In genomic region chr11:26972533-26973081, GRCm38 (mm10) we compare ENCODE assay signal across 21 mouse cellular contexts.
DNase-seq lines count a peak whose midpoint lies in the region; ATAC-seq and TF ChIP-seq lines count a peak whose summit lies in the region.
"Had no signal": no experiment of that assay in that cellular context is flagged by ENCODE, and none has a peak within 500 bp of the region (broad histone marks: within the 10 kb centered on the region; RNA-seq: fewer than 3 reads in every experiment).

No protein-coding gene starts in this region.

- H3K4me2 ChIP-seq in hindbrain, postnatal 0 days (ENCODE audit: low read depth, low read length), result no peak overlapping the region
- H3K4me2 ChIP-seq in hindbrain, embryonic 11.5 days (replicated peaks; ENCODE audit: low read depth, low read length), result no peak overlapping the region
- no peak overlapping the region for H3K4me2 ChIP-seq in midbrain, postnatal 0 days (ENCODE audit: low read depth, low read length, poor library complexity, severe bottlenecking)
- H3K4me2 ChIP-seq: limb, embryonic 13.5 days; liver, embryonic 12.5 days had no signal

- WGBS in hindbrain, postnatal 0 days, result 64% methylated on average over 8 of the region's 8 CpGs
- WGBS in hindbrain, embryonic 11.5 days, result 77% methylated on average over 8 of the region's 8 CpGs
- 66% methylated on average over 8 of the region's 8 CpGs for WGBS in midbrain, postnatal 0 days
- 89% methylated on average over 8 of the region's 8 CpGs for WGBS in midbrain, embryonic 10.5 days

- no peaks in the 10 kb centered on the region for H3K36me3 ChIP-seq in hindbrain, postnatal 0 days (ENCODE audit: insufficient read depth, low read length)
- H3K36me3 ChIP-seq in hindbrain, embryonic 11.5 days (ENCODE audit: control insufficient read depth, insufficient read depth, low read length), result no peaks in the 10 kb centered on the region
- no peaks in the 10 kb centered on the region for H3K36me3 ChIP-seq in midbrain, postnatal 0 days (ENCODE audit: insufficient read depth, low read length)
- H3K36me3 ChIP-seq in midbrain, embryonic 10.5 days, result no peaks in the 10 kb centered on the region
- H3K36me3 ChIP-seq: embryonic facial prominence, embryonic 10.5 days; heart, embryonic 10.5 days; limb, embryonic 13.5 days; liver, embryonic 12.5 days had no signal

- no peaks in the 10 kb centered on the region for H3K27me3 ChIP-seq in hindbrain, postnatal 0 days (ENCODE audit: insufficient read depth, low read length)
- H3K27me3 ChIP-seq in hindbrain, embryonic 11.5 days (ENCODE audit: control insufficient read depth, insufficient read depth, low read length), result no peaks in the 10 kb centered on the region
- H3K27me3 ChIP-seq in midbrain, postnatal 0 days (ENCODE audit: insufficient read depth, low read length), result no peaks in the 10 kb centered on the region
- H3K27me3 ChIP-seq in midbrain, embryonic 10.5 days (ENCODE audit: low read depth, poor library complexity, severe bottlenecking), result no peaks in the 10 kb centered on the region
- H3K27me3 ChIP-seq: limb, embryonic 13.5 days; liver, embryonic 12.5 days had no signal

- no peak overlapping the region for H3K27ac ChIP-seq in hindbrain, postnatal 0 days
- no peak overlapping the region for H3K27ac ChIP-seq in hindbrain, embryonic 11.5 days (ENCODE audit: low read depth, low read length)
- H3K27ac ChIP-seq in midbrain, postnatal 0 days (ENCODE audit: low read depth, low read length), result no peak overlapping the region
- no peak overlapping the region for H3K27ac ChIP-seq in midbrain, embryonic 10.5 days (replicated peaks)
- peak overlapping the region; percentile 1; the same call in 1 of the 2 replicates for H3K27ac ChIP-seq in cortical plate, adult 2 months (ENCODE audit: insufficient read depth, low read length)
- H3K27ac ChIP-seq: embryonic facial prominence, embryonic 10.5 days; heart, embryonic 10.5 days; kidney, postnatal 0 days; limb, embryonic 13.5 days; liver, embryonic 12.5 days had no signal

- no peak for TF ChIP-seq CTCF in hindbrain, postnatal 0 days (IDR thresholded peaks at IDR 0.05; ENCODE audit: low read depth)
- TF ChIP-seq CTCF in midbrain, postnatal 0 days (IDR thresholded peaks at IDR 0.05), result no peak
- no peak for TF ChIP-seq CTCF in cortical plate, adult 2 months (IDR thresholded peaks at IDR 0.05; ENCODE audit: extremely low read depth, insufficient read depth, low read length)

- TF ChIP-seq POLR2A in cortical plate, adult 2 months (IDR thresholded peaks at IDR 0.05; ENCODE audit: extremely low read depth, insufficient read depth, low read length), result no peak

- peak; percentile 98 for ATAC-seq in frontal cortex, adult (ENCODE audit: low TSS enrichment)
- no peak for ATAC-seq in hindbrain, postnatal 0 days
- no peak for ATAC-seq in hindbrain, embryonic 11.5 days (ENCODE audit: low FRiP score)
- ATAC-seq in midbrain, postnatal 0 days (ENCODE audit: low FRiP score), result no peak
- ATAC-seq: liver, embryonic 12.5 days; midbrain, embryonic 16.5 days had no signal

- no peaks in the 10 kb centered on the region for H3K4me1 ChIP-seq in hindbrain, postnatal 0 days (ENCODE audit: insufficient read depth, low read length)
- H3K4me1 ChIP-seq in hindbrain, embryonic 11.5 days (replicated peaks; ENCODE audit: control insufficient read depth, insufficient read depth, low read length), result no peaks in the 10 kb centered on the region
- no peaks in the 10 kb centered on the region for H3K4me1 ChIP-seq in midbrain, postnatal 0 days (ENCODE audit: insufficient read depth, low read length)
- no peaks in the 10 kb centered on the region for H3K4me1 ChIP-seq in midbrain, embryonic 10.5 days
- peaks cover 1% of the 10 kb centered on the region; the same call in 1 of the 2 replicates for H3K4me1 ChIP-seq in cortical plate, adult 2 months (ENCODE audit: control insufficient read depth, insufficient read depth, low read length)
- H3K4me1 ChIP-seq: embryonic facial prominence, embryonic 10.5 days; heart, embryonic 10.5 days; limb, embryonic 13.5 days; liver, embryonic 12.5 days had no signal

- no peak for DNase-seq in frontal cortex, postnatal 14 days (ENCODE audit: low spot score in 2 of 2)
- peak; percentile 33 for DNase-seq in hindbrain, postnatal 0 days (ENCODE audit: low spot score)
- no peak for DNase-seq in hindbrain, embryonic 11.5 days (ENCODE audit: low spot score)
- DNase-seq in midbrain, postnatal 0 days (ENCODE audit: low spot score), result peak; percentile 24
- DNase-seq in midbrain, embryonic 10.5 days (ENCODE audit: low spot score), result no peak
- no peak for DNase-seq in thymus, postnatal 14 days
- DNase-seq: adrenal gland, postnatal 25 days; cerebellum, adult 11 months; cerebellum, adult 9-11 months; kidney, adult 2 months; lung, adult 2 months; lung, postnatal 14 days; thymus, postnatal 36 days had no signal

- H3K4me3 ChIP-seq in hindbrain, postnatal 0 days (ENCODE audit: low read length), result no peak overlapping the region
- H3K4me3 ChIP-seq in hindbrain, embryonic 11.5 days (ENCODE audit: low read depth, low read length), result no peak overlapping the region
- no peak overlapping the region for H3K4me3 ChIP-seq in midbrain, postnatal 0 days (ENCODE audit: low read depth, low read length)
- H3K4me3 ChIP-seq in midbrain, embryonic 10.5 days, result no peak overlapping the region
- no peak overlapping the region for H3K4me3 ChIP-seq in cortical plate, adult 2 months (ENCODE audit: insufficient read depth, low read length)
- H3K4me3 ChIP-seq: embryonic facial prominence, embryonic 10.5 days; heart, embryonic 10.5 days; limb, embryonic 13.5 days; liver, embryonic 12.5 days had no signal

- no peak overlapping the region for H3K9ac ChIP-seq in hindbrain, postnatal 0 days (replicated peaks; ENCODE audit: low read length)
- no peak overlapping the region for H3K9ac ChIP-seq in hindbrain, embryonic 11.5 days (ENCODE audit: low read depth, low read length)
- no peak overlapping the region for H3K9ac ChIP-seq in midbrain, postnatal 0 days (replicated peaks; ENCODE audit: low read length, poor library complexity, severe bottlenecking)
- H3K9ac ChIP-seq: limb, embryonic 13.5 days; liver, embryonic 12.5 days had no signal

- H3K9me3 ChIP-seq in hindbrain, postnatal 0 days (ENCODE audit: low read length), result no peaks in the 10 kb centered on the region
- H3K9me3 ChIP-seq in hindbrain, embryonic 11.5 days (ENCODE audit: control insufficient read depth, low read length), result no peaks in the 10 kb centered on the region
- no peaks in the 10 kb centered on the region for H3K9me3 ChIP-seq in midbrain, postnatal 0 days (ENCODE audit: low read length)
- no peaks in the 10 kb centered on the region for H3K9me3 ChIP-seq in midbrain, embryonic 10.5 days (replicated peaks)
- H3K9me3 ChIP-seq: embryonic facial prominence, embryonic 10.5 days; heart, embryonic 10.5 days; limb, embryonic 13.5 days; liver, embryonic 12.5 days had no signal

Comparison
In these comparisons a context has a peak if more than half of its experiments do, and no peak if none do; other contexts are left out.
1. DNase-seq: peak in hindbrain, postnatal 0 days (single experiment) and midbrain, postnatal 0 days (single experiment); none in frontal cortex, postnatal 14 days (0 of 2), hindbrain, embryonic 11.5 days (single experiment), midbrain, embryonic 10.5 days (single experiment) and thymus, postnatal 14 days (single experiment).